Mouse (Mus musculus) hindbrain, embryonic 13.5 days (tissue): ENCODE measurements around the gene Mt4. TPM values are rescaled to one million over a fixed set of nuclear protein-coding genes. Genes with fewer than 3 reads are reported as not detected.
A peak's percentile ranks its signal among the peaks of the same experiment; 100 is the strongest.

ENCODE experiments used
- ATAC-seq: fragments of 200-750 bp; cut with Nextera tagmentation; 2 replicates; pipeline ENCODE4 v1.8.0; 2017; ENCODE audit warnings: moderate TSS enrichment; ENCODE audit not compliant: low FRiP score
- H3K27ac ChIP-seq: fragments of 300-500 bp; sonication (generic); 2 replicates; pipeline ENCODE4 v1.5.1; 2015; ENCODE audit warnings: inconsistent platforms, mild to moderate bottlenecking, moderate library complexity
- H3K27me3 ChIP-seq: fragments of 300-500 bp; sonication (generic); 2 replicates; pipeline ENCODE4 v1.6.1; 2015; ENCODE audit warnings: mild to moderate bottlenecking, inconsistent platforms
- H3K36me3 ChIP-seq: fragments of 300-500 bp; sonication (generic); 2 replicates; pipeline ENCODE4 v1.6.1; 2015; ENCODE audit warnings: mild to moderate bottlenecking, inconsistent platforms
- H3K4me1 ChIP-seq: fragments of 300-500 bp; sonication (generic); replicated peaks from 2 replicates; pipeline ENCODE4 v1.6.1; 2015; ENCODE audit warnings: inconsistent platforms
- H3K4me2 ChIP-seq: fragments of 300-500 bp; sonication (generic); 2 replicates; pipeline ENCODE4 v1.6.1; 2015; ENCODE audit warnings: inconsistent platforms, mild to moderate bottlenecking, moderate library complexity
- H3K4me3 ChIP-seq: fragments of 300-500 bp; sonication (generic); 2 replicates; pipeline ENCODE4 v1.5.1; 2015; ENCODE audit warnings: mild to moderate bottlenecking, inconsistent platforms
- H3K9ac ChIP-seq: fragments of 300-500 bp; sonication (generic); 2 replicates; pipeline ENCODE4 v1.6.1; 2015; ENCODE audit warnings: mild to moderate bottlenecking, inconsistent platforms
- H3K9me3 ChIP-seq: fragments of 300-500 bp; sonication (generic); 2 replicates; pipeline ENCODE4 v1.6.1; 2016; ENCODE audit warnings: inconsistent platforms
- WGBS: fragments of 180-500 bp; shearing (Covaris S2); methylation state at CpG from one replicate; pipeline ENCODE4 v1.1.7; 2015; 5-methylcytosine and 5-hydroxymethylcytosine counted together
- polyA plus RNA-seq: library from polyadenylated mRNA; unstranded; fragments of >200 nt; fragmentation: Nextera tagmentation; extraction: Ambion mirVana; gene quantifications from 2 replicates; pipeline ENCODE4 v1.2.1, GENCODE M21; 2015

Mt4 gene
- polyA plus RNA-seq, 1 experiment from 2014 or later: not detected

DNA sequence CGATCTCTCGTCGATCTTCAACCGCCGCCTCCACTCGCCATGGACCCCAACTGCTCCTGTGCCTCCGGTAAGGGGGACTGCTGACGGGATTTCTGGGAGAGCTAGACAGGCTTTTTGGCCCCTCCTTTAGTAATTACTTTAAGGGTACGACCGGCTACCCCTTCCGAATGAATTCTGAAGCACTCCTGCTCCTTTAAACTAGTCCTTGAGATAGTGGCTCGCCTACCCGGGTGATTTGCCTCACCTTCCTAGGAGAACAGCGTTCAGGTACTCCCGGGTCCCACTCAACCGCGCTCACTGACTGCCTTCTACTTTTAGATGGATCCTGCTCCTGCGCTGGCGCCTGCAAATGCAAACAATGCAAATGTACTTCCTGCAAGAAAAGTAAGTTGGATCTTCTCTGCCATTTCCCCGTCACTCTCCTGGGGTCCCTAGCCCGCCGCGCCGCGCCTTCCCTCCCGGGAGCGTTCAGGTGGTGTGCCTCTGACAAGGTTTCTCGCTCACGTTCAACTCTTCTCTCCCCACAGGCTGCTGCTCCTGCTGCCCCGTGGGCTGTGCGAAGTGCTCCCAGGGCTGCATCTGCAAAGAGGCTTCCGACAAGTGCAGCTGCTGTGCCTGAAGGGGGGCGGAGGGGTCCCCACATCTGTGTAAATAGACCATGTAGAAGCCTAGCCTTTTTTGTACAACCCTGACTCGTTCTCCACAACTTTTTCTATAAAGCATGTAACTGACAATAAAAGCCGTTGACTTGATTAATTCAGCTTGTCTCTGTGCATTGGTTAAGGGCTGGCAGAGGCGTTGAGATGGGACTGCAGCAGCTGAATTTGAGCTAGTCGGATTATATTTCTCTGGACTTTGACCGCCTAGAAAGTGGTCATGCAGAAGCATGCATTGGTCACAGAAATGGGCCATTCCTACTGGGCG lies 36.1 kb downstream of the Mt4 start:
- ATAC-seq: peak; percentile 40; the same call in 1 of the 2 replicates
- Histone ChIP-seq H3K9ac (peak overlapping the region; percentile 64), H3K36me3 (no peaks in the 10 kb centered on the region), H3K27ac (no peak overlapping the region), H3K27me3 (peaks cover 93% of the 10 kb centered on the region), H3K4me3 (peak overlapping the region; percentile 47), H3K9me3 (no peaks in the 10 kb centered on the region), H3K4me1 (peaks cover 21% of the 10 kb centered on the region), H3K4me2 (peak overlapping the region; percentile 92)
- WGBS: 1% methylated on average over 39 of the region's 39 CpGs

DNA sequence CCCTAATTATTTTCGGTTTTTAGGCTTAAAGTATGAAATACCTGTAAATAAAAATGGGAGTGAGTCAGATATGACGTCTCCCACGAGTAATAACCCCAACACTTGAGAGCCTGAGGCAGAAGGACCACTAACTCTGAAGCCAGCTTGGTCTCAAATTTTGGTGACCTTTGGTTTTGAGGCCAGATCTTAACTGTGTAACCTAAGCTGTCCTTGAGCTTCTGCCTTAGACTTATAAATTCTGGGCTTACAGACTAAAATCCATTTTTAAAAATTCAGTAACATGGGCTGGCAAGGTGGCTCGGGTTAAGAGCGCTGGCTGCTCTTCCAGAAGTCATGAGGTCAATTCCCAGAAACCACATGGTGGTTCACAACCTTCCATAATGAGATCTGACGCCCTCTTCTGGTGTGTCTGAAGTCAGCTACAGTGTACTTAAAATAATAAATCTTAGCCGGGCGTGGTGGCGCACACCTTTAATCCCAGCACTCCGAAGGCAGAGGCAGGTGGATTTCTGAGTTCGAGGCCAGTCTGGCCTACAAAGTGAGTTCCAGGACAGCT lies 36.9 kb downstream of the Mt4 start:
- Histone ChIP-seq H3K4me2 (no peak overlapping the region), H3K36me3 (no peaks in the 10 kb centered on the region), H3K27ac (no peak overlapping the region), H3K4me1 (peaks cover 27% of the 10 kb centered on the region), H3K27me3 (peaks cover 98% of the 10 kb centered on the region), H3K4me3 (no peak overlapping the region), H3K9me3 (no peaks in the 10 kb centered on the region), H3K9ac (no peak overlapping the region)
- ATAC-seq: no peak
- 46% methylated on average over 11 of the region's 11 CpGs for WGBS

DNA sequence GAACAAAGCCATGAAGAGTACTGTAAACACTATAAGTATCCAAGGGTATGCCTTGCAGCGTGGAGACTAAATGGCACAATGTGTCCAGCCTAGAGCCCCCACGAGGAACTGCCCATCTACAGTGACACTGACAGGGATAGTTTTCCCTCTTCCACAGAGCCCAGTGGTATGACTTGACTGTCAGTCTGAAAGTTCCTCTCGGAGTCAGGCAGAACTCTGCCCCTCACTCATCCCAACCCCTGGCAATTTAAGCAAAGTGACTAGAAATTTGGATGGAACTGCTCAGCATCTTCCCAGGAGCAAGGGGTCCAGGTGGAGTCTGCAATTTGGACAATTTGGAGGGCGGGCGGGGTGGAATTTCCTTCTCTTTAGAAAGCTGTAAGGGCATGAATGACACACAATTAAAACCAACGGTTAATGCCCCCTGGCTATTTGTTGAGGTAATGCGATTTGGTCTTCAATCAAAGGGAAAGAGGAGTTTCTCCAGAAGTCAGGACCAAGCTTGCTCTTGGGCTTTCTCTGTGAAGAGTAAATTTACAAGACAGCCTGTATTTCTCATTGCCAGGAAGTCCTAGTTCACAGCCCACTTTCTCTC lies 37.7 kb downstream of the Mt4 start:
- ATAC-seq: no peak
- Histone ChIP-seq H3K4me1 (peaks cover 35% of the 10 kb centered on the region), H3K4me2 (no peak overlapping the region), H3K9me3 (no peaks in the 10 kb centered on the region), H3K36me3 (no peaks in the 10 kb centered on the region), H3K4me3 (no peak overlapping the region), H3K27me3 (peaks cover 100% of the 10 kb centered on the region), H3K27ac (no peak overlapping the region), H3K9ac (no peak overlapping the region)
- 30% methylated on average over 7 of the region's 7 CpGs for WGBS

DNA sequence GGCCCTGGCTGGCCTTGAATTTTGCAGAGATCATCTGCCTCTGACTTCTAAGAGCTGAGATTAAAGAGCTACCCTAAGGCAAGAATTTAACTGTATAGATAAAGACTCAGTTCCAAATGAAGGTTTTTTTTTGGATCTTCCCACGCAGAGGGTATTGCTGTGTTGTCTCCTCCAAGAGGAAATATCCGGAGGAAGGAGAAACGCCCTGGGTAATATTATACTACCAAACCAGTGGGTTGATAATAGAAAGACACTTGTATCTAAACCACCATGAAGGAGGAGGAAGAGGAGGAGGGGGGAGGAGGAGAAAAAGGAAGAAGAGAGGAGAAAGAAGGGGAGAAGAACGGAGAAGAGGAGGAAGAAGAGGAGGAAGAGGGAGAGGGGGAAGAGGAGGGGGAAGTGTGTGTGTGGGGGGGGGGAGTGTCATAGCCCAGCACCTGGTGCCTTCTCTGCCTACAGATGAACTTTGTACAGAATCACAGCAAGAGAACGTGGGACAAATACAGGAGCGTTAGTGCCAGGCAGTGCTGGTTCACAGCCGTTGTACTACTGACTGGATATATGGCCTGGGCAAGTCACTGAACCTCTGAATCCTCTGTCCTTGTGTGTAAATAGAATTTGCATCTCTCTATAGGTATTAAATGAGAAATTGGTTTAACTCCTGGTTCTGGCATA lies 40.9 kb downstream of the Mt4 start:
- ATAC-seq: no peak
- 71% methylated on average over 7 of the region's 7 CpGs for WGBS
- H3K4me1 ChIP-seq: peaks cover 26% of the 10 kb centered on the region
- peaks cover 98% of the 10 kb centered on the region for H3K27me3 ChIP-seq
- no peaks in the 10 kb centered on the region for H3K9me3 ChIP-seq
- no peaks in the 10 kb centered on the region for H3K36me3 ChIP-seq
- 0 out of 2 replicates have a peak overlapping the region, but pooled peaks have one; percentile 45 for H3K4me3 ChIP-seq
- H3K9ac ChIP-seq: no peak overlapping the region
- H3K27ac ChIP-seq: no peak overlapping the region
- H3K4me2 ChIP-seq: no peak overlapping the region

DNA sequence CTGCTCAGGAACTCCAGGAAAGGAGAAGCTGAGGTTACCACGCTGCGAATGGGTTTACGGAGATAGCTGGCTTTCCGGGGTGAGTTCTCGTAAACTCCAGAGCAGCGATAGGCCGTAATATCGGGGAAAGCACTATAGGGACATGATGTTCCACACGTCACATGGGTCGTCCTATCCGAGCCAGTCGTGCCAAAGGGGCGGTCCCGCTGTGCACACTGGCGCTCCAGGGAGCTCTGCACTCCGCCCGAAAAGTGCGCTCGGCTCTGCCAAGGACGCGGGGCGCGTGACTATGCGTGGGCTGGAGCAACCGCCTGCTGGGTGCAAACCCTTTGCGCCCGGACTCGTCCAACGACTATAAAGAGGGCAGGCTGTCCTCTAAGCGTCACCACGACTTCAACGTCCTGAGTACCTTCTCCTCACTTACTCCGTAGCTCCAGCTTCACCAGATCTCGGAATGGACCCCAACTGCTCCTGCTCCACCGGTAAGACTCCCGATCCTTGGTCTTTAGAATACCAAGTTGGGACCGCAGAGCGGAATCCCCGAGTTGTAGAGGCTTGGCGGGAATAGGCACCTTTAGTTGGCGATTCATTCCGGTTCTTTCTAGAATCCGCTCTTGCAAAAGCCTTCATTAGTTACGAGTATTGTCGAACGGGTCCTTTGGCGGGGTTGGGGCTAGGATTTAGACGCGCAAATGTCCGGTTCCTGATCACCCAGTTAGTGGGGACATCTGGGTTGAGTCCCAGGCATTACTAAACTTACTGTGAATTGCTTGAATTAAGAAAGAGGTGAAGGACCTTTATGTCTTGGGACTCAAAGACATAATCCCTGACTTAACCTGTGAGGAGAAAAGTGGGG lies 42.1 kb downstream of the Mt4 start, which contains the start of gene Mt1:
TSS of gene Mt1 (plus strand) at position 226 of the 856 bp plus-strand sequence.
- Histone ChIP-seq H3K27ac (no peak within 1 kb of the TSS), H3K4me3 (peak within 1 kb of the TSS; percentile 45), H3K4me2 (peak within 1 kb of the TSS; percentile 86), H3K9me3 (no peaks in the 10 kb centered on the region), H3K9ac (peak within 1 kb of the TSS; percentile 57; the same call in 1 of the 2 replicates), H3K4me1 (peaks cover 25% of the 10 kb centered on the region), H3K27me3 (peaks cover 98% of the 10 kb centered on the region), H3K36me3 (no peaks in the 10 kb centered on the region)
- WGBS: 0% methylated on average over 50 of the region's 50 CpGs
- ATAC-seq: peak; percentile 84

DNA sequence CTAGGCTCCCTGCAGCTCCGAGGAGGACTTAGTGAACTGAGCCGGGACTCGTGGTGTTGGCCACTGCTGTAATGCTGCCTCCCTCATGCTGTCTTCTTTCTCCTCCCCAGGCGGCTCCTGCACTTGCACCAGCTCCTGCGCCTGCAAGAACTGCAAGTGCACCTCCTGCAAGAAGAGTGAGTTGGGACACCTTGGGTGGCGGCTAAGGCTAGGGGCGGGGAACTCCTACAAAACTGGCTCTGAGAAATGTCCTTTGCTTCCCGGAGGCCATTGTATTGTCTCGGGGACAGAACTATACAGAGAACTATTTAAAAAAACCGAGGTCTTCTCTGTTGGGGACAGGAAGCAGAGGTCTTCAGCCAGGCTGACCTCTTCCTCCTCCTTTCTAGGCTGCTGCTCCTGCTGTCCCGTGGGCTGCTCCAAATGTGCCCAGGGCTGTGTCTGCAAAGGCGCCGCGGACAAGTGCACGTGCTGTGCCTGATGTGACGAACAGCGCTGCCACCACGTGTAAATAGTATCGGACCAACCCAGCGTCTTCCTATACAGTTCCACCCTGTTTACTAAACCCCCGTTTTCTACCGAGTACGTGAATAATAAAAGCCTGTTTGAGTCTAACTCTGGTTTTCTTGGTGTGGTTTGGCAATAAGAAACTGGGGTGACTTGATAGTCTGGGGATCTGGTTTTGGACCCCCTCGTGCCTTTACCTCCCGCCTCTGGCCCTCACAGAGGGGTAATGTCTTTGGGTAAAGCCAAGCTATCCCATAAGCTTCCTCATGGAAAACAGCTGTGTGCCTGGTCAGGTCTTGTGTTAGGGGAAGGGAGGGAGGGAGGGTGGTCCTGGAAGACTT lies 42.9 kb downstream of the Mt4 start:
- H3K4me2 ChIP-seq: peak overlapping the region; percentile 86
- peak overlapping the region; percentile 45 for H3K4me3 ChIP-seq
- H3K4me1 ChIP-seq: peaks cover 25% of the 10 kb centered on the region
- no peak for ATAC-seq
- H3K9ac ChIP-seq: 0 out of 2 replicates have a peak overlapping the region, but pooled peaks have one; percentile 35
- H3K27me3 ChIP-seq: peaks cover 98% of the 10 kb centered on the region
- 3% methylated on average over 25 of the region's 25 CpGs for WGBS
- H3K9me3 ChIP-seq: no peaks in the 10 kb centered on the region
- H3K36me3 ChIP-seq: no peaks in the 10 kb centered on the region
- no peak overlapping the region for H3K27ac ChIP-seq

DNA sequence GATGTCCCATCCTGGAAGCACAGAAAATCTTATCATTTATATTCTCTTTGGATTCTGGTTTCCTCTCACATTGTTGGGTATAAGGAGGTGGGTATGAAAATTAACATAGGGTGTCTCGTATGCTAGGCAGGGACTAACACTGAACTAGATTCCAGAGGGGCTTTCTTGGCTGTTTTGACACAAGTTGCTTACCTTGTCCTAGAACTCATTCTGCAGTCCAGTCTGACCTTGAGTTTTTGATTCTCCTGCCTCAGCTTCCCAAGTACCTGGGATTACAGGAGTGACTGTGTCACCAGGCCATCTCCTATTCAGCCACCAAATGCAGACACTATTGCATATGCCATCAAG lies 43.5 kb downstream of the Mt4 start:
- H3K4me3 ChIP-seq: no peak overlapping the region
- ATAC-seq: no peak
- H3K4me1 ChIP-seq: peaks cover 25% of the 10 kb centered on the region
- no peak overlapping the region for H3K9ac ChIP-seq
- H3K9me3 ChIP-seq: no peaks in the 10 kb centered on the region
- 83% methylated on average over 1 of the region's 1 CpGs for WGBS
- no peak overlapping the region for H3K27ac ChIP-seq
- no peak overlapping the region for H3K4me2 ChIP-seq
- H3K27me3 ChIP-seq: peaks cover 97% of the 10 kb centered on the region
- H3K36me3 ChIP-seq: no peaks in the 10 kb centered on the region

DNA sequence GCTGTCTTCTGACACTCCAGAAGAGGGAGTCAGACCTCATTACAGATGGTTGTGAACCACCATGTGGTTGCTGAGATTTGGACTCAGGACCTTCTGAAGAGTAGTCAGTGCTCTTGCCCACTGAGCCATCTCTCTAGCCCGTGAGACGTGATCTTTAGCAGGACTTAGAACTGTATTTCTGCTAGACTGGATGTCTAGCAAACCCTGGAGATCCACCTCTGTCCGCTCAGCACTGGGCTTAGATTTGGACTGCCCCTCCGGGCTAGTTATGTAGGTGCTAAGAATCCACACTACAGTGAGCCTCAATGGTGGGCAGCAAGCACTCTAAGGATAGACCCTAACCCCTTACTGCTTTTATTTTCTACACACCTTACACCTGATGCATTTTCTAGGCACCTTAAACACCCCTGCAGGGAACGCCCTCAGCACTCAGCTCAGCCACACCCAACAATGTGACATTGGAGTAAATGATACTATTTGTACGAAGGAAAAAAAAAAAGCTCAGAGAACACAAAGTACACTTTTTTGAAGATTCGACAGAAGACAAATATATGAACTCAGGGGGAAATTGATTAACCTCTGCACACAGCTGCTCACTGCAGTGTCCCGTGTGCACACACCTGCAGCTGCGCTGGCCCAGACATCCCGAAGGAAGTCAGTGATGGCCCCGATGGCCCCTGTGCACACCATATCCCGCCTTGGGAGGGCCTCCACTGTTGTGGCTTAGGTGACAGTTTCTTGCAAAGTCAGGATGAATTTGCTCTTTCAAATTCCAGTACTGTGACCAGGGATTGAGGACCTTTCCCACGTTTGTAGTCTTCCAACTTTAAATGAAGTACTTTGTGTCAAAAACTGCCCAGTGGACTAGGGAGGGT lies 45.3 kb downstream of the Mt4 start:
- Histone ChIP-seq H3K27ac (no peak overlapping the region), H3K9me3 (no peaks in the 10 kb centered on the region), H3K27me3 (peaks cover 97% of the 10 kb centered on the region), H3K4me3 (no peak overlapping the region), H3K4me1 (peaks cover 37% of the 10 kb centered on the region), H3K4me2 (no peak overlapping the region), H3K36me3 (no peaks in the 10 kb centered on the region), H3K9ac (no peak overlapping the region)
- no peak for ATAC-seq
- WGBS: 62% methylated on average over 13 of the region's 13 CpGs

DNA sequence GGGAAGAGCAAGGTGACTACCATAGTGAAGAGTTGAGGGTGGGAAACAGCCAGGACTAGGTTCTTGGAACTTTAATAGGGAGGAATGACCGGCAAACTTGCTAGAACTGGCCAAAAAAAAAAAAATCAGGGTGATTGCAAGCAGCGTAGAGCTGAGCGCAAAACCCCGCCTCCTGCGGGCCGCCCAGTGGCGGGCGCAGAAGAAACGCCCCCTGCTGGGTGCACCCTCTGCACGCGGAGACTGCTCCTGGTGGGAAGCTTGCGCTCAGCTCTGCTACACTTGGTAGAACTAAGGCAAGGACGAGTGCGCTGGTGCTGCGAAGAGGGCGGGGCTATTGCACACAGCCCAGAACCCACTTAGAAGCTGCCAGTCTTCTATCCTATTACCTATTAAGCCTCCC lies 46.1 kb downstream of the Mt4 start:
- Histone ChIP-seq H3K27me3 (peaks cover 95% of the 10 kb centered on the region), H3K27ac (no peak overlapping the region), H3K4me3 (peak overlapping the region; percentile 13), H3K9me3 (no peaks in the 10 kb centered on the region), H3K4me2 (peak overlapping the region; percentile 42), H3K36me3 (no peaks in the 10 kb centered on the region), H3K9ac (no peak overlapping the region), H3K4me1 (peaks cover 45% of the 10 kb centered on the region)
- under 1% methylated on average over 16 of the region's 16 CpGs for WGBS
- peak; percentile 27; the same call in 1 of the 2 replicates for ATAC-seq

DNA sequence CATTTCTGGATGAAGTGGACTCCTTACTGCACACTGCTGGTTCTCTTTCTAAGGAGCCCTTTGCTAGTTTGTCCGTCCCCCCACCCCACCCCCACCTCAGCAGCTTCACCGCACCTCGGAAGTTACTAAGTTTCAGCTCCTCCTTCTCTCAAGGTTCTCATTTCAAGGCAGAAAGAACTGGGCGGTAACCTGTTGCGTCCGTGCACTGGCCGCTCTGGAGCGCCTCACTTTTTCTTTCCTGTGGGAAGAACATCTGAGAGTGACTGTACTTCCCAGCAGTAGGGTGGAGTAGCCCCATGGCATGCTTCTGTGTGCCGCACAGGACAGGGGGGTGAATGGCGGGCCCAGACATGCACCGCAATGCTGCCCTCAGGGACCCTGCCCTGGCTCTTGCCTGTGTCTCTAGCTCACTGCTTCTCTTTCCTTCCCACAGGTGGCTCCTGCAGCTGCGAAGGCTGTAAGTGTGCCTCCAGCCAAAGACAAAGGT lies 47.4 kb downstream of the Mt4 start:
- 28% methylated on average over 12 of the region's 12 CpGs for WGBS
- Histone ChIP-seq H3K9me3 (no peaks in the 10 kb centered on the region), H3K27ac (no peak overlapping the region), H3K27me3 (peaks cover 87% of the 10 kb centered on the region), H3K36me3 (no peaks in the 10 kb centered on the region), H3K9ac (no peak overlapping the region), H3K4me2 (no peak overlapping the region), H3K4me3 (no peak overlapping the region), H3K4me1 (peaks cover 36% of the 10 kb centered on the region)
- no peak for ATAC-seq
